Mouse (Mus musculus): ENCODE measurements around the gene Hist1h2bn. TPM values are rescaled to one million over a fixed set of nuclear protein-coding genes. Genes with fewer than 3 reads are reported as not detected.
"Not testable (repeated sequence)": the region's sequence is repeated elsewhere in the genome, so short reads cannot be mapped to it uniquely, and the experiment has no call there.

Hist1h2bn gene
- polyA plus RNA-seq, 1 experiment from 2014 or later: 2.2 TPM

DNA sequence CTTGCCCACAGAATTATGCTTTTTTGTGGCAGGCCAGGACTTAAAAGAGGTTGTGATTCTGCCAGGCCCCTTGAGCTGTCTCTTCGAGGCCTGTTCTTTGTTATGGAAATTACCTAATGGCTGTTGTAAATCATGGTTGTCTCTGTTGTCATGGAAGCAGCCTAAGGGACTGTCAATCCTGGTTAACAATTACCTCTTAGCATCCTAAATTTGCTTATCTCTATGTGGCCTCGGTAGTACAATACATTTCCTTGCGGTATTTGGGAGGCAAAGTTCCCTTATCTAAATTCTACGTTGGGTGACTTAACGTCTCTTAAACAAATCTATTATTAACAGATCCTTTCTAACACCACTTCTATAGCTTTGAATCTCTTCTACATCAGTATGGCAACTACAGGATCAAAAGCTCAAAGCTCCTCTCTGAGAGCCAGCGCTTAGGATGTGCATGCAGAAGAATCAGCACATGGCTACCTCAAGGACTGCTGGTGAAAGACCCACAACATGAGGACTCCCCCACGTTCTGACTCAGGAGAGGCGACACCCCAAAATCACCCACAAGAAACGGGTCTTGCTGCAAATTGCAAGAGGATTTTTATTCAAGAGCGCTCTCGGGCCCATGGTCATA, 25.9 kb upstream of the Hist1h2bn start:
- ATAC-seq (ENCODE audit: low FRiP score, low TSS enrichment): no peak
- H3K9me3 ChIP-seq (ENCODE audit: control insufficient read depth, low read length): no peaks in the 10 kb centered on the region
- H3K27me3 ChIP-seq (ENCODE audit: control insufficient read depth, insufficient read depth, low read length): no peaks in the 10 kb centered on the region
- 48% methylated on average over 11 of the region's 11 CpGs for WGBS
- H3K4me2 ChIP-seq (replicated peaks; ENCODE audit: low read depth): no peak overlapping the region
- no peaks in the 10 kb centered on the region for H3K4me1 ChIP-seq (replicated peaks; ENCODE audit: control insufficient read depth, insufficient read depth)
- H3K4me3 ChIP-seq (ENCODE audit: low read depth, low read length): no peak overlapping the region
- no peak overlapping the region for H3K27ac ChIP-seq (replicated peaks)
- no peaks in the 10 kb centered on the region for H3K36me3 ChIP-seq (ENCODE audit: control insufficient read depth, insufficient read depth, low read length)
- H3K9ac ChIP-seq (ENCODE audit: low read length): no peak overlapping the region
- TF ChIP-seq CTCF (IDR thresholded peaks at IDR 0.05; ENCODE audit: low read depth): no peak
- TF ChIP-seq EP300 (optimal IDR thresholded peaks at IDR 0.05): no peak
- DNase-seq (ENCODE audit: low spot score): no peak

DNA sequence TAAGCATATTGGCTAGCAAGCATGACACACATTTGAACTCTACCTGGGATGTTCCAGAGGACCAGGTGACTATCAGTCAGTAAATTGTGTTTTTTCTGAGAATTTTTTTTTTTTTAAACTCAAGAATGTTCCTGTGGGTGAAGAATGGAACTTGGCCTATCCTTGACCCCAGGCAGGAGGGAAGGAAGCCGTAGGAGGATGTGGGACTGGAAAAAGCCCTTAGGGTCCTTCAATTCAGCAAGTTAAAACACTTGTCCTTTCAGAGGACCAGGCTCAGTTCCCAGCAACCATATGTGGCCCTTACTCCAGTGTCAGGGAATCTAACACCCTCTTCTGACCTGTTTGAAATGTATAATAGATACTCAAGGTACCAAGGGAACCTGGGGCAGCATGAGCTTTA, 24.4 kb upstream of the Hist1h2bn start:
- no peak overlapping the region for H3K4me3 ChIP-seq (ENCODE audit: low read depth, low read length)
- no peaks in the 10 kb centered on the region for H3K4me1 ChIP-seq (replicated peaks; ENCODE audit: control insufficient read depth, insufficient read depth)
- no peaks in the 10 kb centered on the region for H3K27me3 ChIP-seq (ENCODE audit: control insufficient read depth, insufficient read depth, low read length)
- no peak overlapping the region for H3K4me2 ChIP-seq (replicated peaks; ENCODE audit: low read depth)
- no peak for ATAC-seq (ENCODE audit: low FRiP score, low TSS enrichment)
- TF ChIP-seq EP300 (optimal IDR thresholded peaks at IDR 0.05) (no peak), CTCF (IDR thresholded peaks at IDR 0.05; ENCODE audit: low read depth) (no peak)
- H3K36me3 ChIP-seq (ENCODE audit: control insufficient read depth, insufficient read depth, low read length): no peaks in the 10 kb centered on the region
- H3K27ac ChIP-seq (replicated peaks): no peak overlapping the region
- H3K9me3 ChIP-seq (ENCODE audit: control insufficient read depth, low read length): no peaks in the 10 kb centered on the region
- 65% methylated on average over 1 of the region's 1 CpGs for WGBS
- no peak for DNase-seq (ENCODE audit: low spot score)
- H3K9ac ChIP-seq (ENCODE audit: low read length): no peak overlapping the region

DNA sequence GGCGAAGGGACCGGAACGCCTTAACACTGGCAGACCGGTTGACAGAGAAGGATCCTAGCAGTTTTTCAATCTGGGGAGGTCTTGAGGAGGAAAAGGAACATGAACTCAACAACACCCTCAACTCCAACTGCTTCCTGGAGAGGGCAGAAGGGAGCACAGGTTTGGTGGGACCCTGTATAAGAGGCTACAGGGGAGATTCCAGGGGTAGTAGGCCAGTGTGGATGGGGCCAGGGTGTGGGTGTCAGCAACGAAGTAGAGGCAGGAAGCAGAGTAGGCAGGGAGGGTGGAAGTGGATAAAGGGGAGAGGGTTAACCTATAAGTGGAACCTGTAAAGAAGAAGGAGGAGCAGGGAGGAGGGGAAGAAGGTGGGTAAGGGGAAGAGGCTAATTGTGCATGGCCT, 20.5 kb upstream of the Hist1h2bn start:
- ATAC-seq (ENCODE audit: low FRiP score, low TSS enrichment): no peak
- no peak for TF ChIP-seq EP300 (optimal IDR thresholded peaks at IDR 0.05)
- peak; percentile 22; the same call in 1 of the 2 replicates for TF ChIP-seq CTCF (IDR thresholded peaks at IDR 0.05; ENCODE audit: low read depth)
- no peaks in the 10 kb centered on the region for H3K9me3 ChIP-seq (ENCODE audit: control insufficient read depth, low read length)
- no peaks in the 10 kb centered on the region for H3K27me3 ChIP-seq (ENCODE audit: control insufficient read depth, insufficient read depth, low read length)
- no peak overlapping the region for H3K4me2 ChIP-seq (replicated peaks; ENCODE audit: low read depth)
- no peak for DNase-seq (ENCODE audit: low spot score)
- H3K9ac ChIP-seq (ENCODE audit: low read length): no peak overlapping the region
- H3K4me1 ChIP-seq (replicated peaks; ENCODE audit: control insufficient read depth, insufficient read depth): no peaks in the 10 kb centered on the region
- WGBS: 82% methylated on average over 5 of the region's 5 CpGs
- no peak overlapping the region for H3K27ac ChIP-seq (replicated peaks)
- no peaks in the 10 kb centered on the region for H3K36me3 ChIP-seq (ENCODE audit: control insufficient read depth, insufficient read depth, low read length)
- H3K4me3 ChIP-seq (ENCODE audit: low read depth, low read length): no peak overlapping the region

DNA sequence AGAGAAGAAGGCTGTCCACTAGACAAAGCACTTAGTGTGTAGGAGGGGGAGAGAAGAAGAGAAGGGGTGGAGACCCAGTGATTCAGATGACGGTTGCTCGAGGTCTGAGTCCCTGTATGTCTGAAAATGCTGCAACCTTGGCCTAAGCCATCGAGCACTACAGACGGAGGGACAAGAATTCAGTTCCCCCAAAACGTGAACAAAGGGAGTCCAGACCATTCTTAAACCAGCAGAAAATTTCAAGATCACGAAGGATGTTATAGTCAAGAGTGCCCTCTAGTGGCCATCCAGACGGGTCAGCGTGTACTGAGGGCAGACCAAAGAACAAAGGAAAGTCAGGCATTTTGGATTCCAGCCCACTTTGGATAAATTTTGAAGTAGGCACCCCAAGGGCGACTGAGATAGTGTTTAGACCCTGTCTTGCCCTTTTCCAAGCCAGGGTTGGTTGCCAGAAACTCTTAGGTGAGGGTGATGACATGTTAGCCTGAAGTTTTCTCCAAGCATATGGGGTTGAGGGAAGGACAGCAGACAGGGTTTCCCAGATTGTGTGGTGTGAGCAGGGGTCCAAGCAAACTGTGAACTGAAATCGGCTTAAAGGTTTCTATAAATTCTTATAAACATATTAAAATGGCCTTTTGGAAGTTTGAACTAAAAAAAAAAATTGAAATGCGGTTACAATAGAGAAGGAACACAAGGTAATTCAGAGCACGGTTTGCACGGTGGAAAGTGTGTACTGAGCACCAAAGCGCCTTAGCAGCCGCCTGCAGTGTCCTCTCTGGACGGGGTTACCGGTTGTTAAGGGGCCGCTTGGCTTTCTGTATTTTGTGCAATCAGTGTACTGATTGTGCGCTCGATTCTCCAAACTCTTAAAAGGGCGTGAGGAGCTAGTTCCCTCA, 19.7 kb upstream of the Hist1h2bn start:
- Histone ChIP-seq H3K27ac (replicated peaks) (peak overlapping the region; percentile 86), H3K4me1 (replicated peaks; ENCODE audit: control insufficient read depth, insufficient read depth) (no peaks in the 10 kb centered on the region), H3K4me3 (ENCODE audit: low read depth, low read length) (peak overlapping the region; percentile 43), H3K4me2 (replicated peaks; ENCODE audit: low read depth) (peak overlapping the region; percentile 56), H3K36me3 (ENCODE audit: control insufficient read depth, insufficient read depth, low read length) (no peaks in the 10 kb centered on the region), H3K9me3 (ENCODE audit: control insufficient read depth, low read length) (no peaks in the 10 kb centered on the region), H3K27me3 (ENCODE audit: control insufficient read depth, insufficient read depth, low read length) (no peaks in the 10 kb centered on the region), H3K9ac (ENCODE audit: low read length) (peak overlapping the region; percentile 57)
- WGBS: 0% methylated on average over 21 of the region's 21 CpGs
- peak; percentile 78 for ATAC-seq (ENCODE audit: low FRiP score, low TSS enrichment)
- no peak for TF ChIP-seq EP300 (optimal IDR thresholded peaks at IDR 0.05)
- peak; percentile 95 for TF ChIP-seq CTCF (IDR thresholded peaks at IDR 0.05; ENCODE audit: low read depth)
- peak; percentile 71 for DNase-seq (ENCODE audit: low spot score)

DNA sequence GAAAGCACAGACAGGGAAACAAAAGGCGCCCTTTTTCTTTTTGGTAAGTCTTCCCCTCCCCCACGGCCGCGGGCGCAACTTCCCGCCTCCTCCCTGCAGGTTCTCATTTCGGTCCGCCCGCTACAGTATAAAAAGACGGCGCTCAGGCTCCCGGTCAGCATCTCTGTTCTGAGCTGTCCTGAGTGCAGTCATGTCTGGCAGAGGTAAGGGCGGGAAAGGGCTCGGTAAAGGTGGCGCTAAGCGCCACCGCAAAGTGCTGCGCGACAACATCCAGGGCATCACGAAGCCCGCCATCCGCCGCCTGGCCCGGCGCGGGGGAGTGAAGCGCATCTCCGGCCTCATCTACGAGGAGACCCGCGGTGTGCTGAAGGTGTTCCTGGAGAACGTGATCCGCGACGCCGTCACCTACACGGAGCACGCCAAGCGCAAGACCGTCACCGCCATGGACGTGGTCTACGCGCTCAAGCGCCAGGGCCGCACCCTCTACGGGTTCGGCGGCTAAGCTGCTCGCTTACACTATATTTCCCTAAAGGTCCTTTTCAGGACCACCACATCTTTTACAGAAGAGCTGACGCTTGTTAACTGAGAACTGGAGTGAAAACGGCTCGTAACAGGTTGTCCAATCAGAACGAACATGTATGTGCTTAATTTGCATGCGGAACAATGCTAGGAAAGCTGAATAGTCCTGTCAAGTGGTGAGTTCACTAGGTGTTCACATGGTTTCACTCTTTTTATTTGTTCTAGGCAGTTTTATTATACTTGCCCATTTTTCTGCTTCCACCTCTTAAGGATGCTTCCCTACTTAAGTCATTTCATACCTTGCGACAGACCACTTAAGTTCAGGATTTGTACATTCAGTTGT, 18.8 kb upstream of the Hist1h2bn start, which contains the start of gene Hist1h4j:
Hist1h4j (plus strand) TSS at position 159 of the 862 bp plus-strand sequence.
- Histone ChIP-seq H3K9ac (ENCODE audit: low read length) (peak within 1 kb of the TSS; percentile 57), H3K4me3 (ENCODE audit: low read depth, low read length) (peak within 1 kb of the TSS; percentile 43), H3K4me2 (replicated peaks; ENCODE audit: low read depth) (peak within 1 kb of the TSS; percentile 56), H3K27ac (replicated peaks) (peak within 1 kb of the TSS; percentile 86)
- not testable (repeated sequence) for H3K9me3 ChIP-seq (ENCODE audit: control insufficient read depth, low read length); H3K27me3 ChIP-seq (ENCODE audit: control insufficient read depth, insufficient read depth, low read length); H3K36me3 ChIP-seq (ENCODE audit: control insufficient read depth, insufficient read depth, low read length); H3K4me1 ChIP-seq (replicated peaks; ENCODE audit: control insufficient read depth, insufficient read depth)
- peak; percentile 84 for DNase-seq (ENCODE audit: low spot score)
- WGBS: under 1% methylated on average over 39 of the region's 56 CpGs
- peak; percentile 89 for ATAC-seq (ENCODE audit: low FRiP score, low TSS enrichment)
